Mouse (Mus musculus) heart, embryonic 15.5 days (tissue): ENCODE results near the gene Plgrkt. TPM values are rescaled to one million over a fixed set of nuclear protein-coding genes. Genes with fewer than 3 reads are reported as not detected.
A peak's percentile ranks its signal among the peaks of the same experiment; 100 is the strongest.
"Not testable (repeated sequence)": the region's sequence is repeated elsewhere in the genome, so short reads cannot be mapped to it uniquely, and the experiment has no call there.

Experiments
- ATAC-seq: fragments of 200-750 bp; cut with Nextera tagmentation; replicated peaks from 2 replicates; pipeline ENCODE4 v1.8.0; 2017; ENCODE audit warnings: low read depth, moderate TSS enrichment; ENCODE audit not compliant: insufficient number of reproducible peaks, insufficient read depth, low FRiP score
- H3K27ac ChIP-seq: fragments of 300-500 bp; sonication (generic); 2 replicates; pipeline ENCODE4 v1.5.1; 2015; ENCODE audit warnings: mild to moderate bottlenecking, inconsistent platforms
- H3K27me3 ChIP-seq: fragments of 300-500 bp; sonication (generic); 2 replicates; pipeline ENCODE4 v1.6.1; 2015; ENCODE audit warnings: inconsistent platforms
- H3K36me3 ChIP-seq: fragments of 300-500 bp; sonication (generic); 2 replicates; pipeline ENCODE4 v1.6.1; 2015; ENCODE audit warnings: mild to moderate bottlenecking, inconsistent platforms
- H3K4me1 ChIP-seq: fragments of 300-500 bp; sonication (generic); replicated peaks from 2 replicates; pipeline ENCODE4 v1.6.1; 2015; ENCODE audit warnings: inconsistent platforms
- H3K4me2 ChIP-seq: fragments of 300-500 bp; sonication (generic); 2 replicates; pipeline ENCODE4 v1.6.1; 2015; ENCODE audit warnings: inconsistent platforms, mild to moderate bottlenecking, moderate library complexity
- H3K4me3 ChIP-seq: fragments of 300-500 bp; sonication (generic); 2 replicates; pipeline ENCODE4 v1.5.1; 2015; ENCODE audit warnings: mild to moderate bottlenecking, inconsistent platforms
- H3K9ac ChIP-seq: fragments of 300-500 bp; sonication (generic); 2 replicates; pipeline ENCODE4 v1.6.1; 2015; ENCODE audit warnings: mild to moderate bottlenecking, inconsistent platforms
- H3K9me3 ChIP-seq: fragments of 300-500 bp; sonication (generic); replicated peaks from 2 replicates; pipeline ENCODE4 v1.6.1; 2016; ENCODE audit warnings: inconsistent platforms
- WGBS: fragments of 180-500 bp; shearing (Covaris S2); methylation state at CpG from one replicate; pipeline ENCODE4 v1.1.7; 2015; ENCODE audit warnings: mixed read lengths; 5-methylcytosine and 5-hydroxymethylcytosine counted together
- polyA plus RNA-seq: library from polyadenylated mRNA; unstranded; fragments of >200 nt; fragmentation: Nextera tagmentation; extraction: Ambion mirVana; gene quantifications from 2 replicates; pipeline ENCODE4 v1.2.1, GENCODE M21; 2015

Gene Plgrkt
- 49.2 and 68.9 TPM in 2 replicates for polyA plus RNA-seq

DNA sequence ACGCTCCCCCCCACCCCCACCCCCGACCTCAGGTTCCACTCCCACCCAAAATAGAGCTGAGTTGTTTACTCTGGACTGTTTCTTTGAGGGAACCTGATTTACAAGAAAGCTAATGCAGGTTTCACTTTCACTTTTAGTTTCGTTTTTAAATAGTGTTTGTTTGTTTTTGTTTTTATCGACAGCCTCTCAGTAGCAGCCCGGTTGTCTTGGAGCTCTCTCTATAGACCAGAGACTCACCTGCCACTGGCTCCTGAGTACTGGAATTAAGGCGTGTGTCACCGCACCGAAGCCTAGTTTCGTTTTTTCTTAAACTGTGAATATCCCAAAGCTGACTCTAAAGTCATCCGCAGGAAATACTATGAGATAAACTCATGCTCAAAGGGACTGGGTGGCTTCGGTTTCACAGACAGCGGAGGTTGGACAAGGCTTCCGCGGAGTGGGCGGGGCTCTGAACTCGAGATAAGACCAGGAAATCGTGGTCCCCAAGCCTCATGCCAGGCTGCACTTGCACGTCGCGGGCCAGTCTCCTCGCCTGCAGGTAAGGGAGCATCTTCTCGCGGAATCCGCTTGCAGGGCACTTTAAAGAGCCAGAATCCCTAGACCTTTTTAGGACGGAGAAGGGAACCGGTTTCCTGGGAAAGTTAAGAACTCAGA lies at the start of gene Plgrkt, which contains the start of gene Cd274:
Plgrkt (minus strand) TSS at position 422 of the 654 bp plus-strand sequence.
Cd274 (plus strand) TSS at position 487 of the 654 bp plus-strand sequence.
- WGBS = 2% methylated on average over 26 of the region's 26 CpGs
- peak within 1 kb of the TSS; percentile 52; the same call in 1 of the 2 replicates for H3K27ac ChIP-seq
- no peaks in the 10 kb centered on the region for H3K27me3 ChIP-seq
- peak; percentile 71; the same call in 1 of the 2 replicates for ATAC-seq
- peak within 1 kb of the TSS; percentile 63 for H3K4me3 ChIP-seq
- no peaks in the 10 kb centered on the region for H3K9me3 ChIP-seq
- H3K4me2 ChIP-seq = peak within 1 kb of the TSS; percentile 88
- H3K36me3 ChIP-seq = no peaks in the 10 kb centered on the region
- peak within 1 kb of the TSS; percentile 57 for H3K9ac ChIP-seq
- H3K4me1 ChIP-seq = peaks cover 11% of the 10 kb centered on the region

GRCm38 (mm10) chr19:29416393-29416902 lies 49.3 kb upstream of the Plgrkt start:
- Histone ChIP-seq H3K4me2 (no peak overlapping the region), H3K27ac (no peak overlapping the region), H3K36me3 (no peaks in the 10 kb centered on the region), H3K9ac (no peak overlapping the region), H3K27me3 (no peaks in the 10 kb centered on the region), H3K4me3 (no peak overlapping the region), H3K9me3 (no peaks in the 10 kb centered on the region), H3K4me1 (peaks cover 13% of the 10 kb centered on the region)
- WGBS = 57% methylated on average over 3 of the region's 3 CpGs
- ATAC-seq = no peak

- H3K4me1 ChIP-seq = peaks cover 13% of the 10 kb centered on the region
- H3K27ac ChIP-seq, H3K4me3 ChIP-seq, H3K9ac ChIP-seq, H3K27me3 ChIP-seq, ATAC-seq, H3K9me3 ChIP-seq, H3K36me3 ChIP-seq, H3K4me2 ChIP-seq: not testable (repeated sequence)
Observed at GRCm38 (mm10) chr19:29414917-29415316, 47.7 kb upstream of the Plgrkt start.

GRCm38 (mm10) chr19:29414513-29414912 lies 47.3 kb upstream of the Plgrkt start:
- no peak for ATAC-seq
- H3K4me3 ChIP-seq = no peak overlapping the region
- H3K9ac ChIP-seq = no peak overlapping the region
- no peaks in the 10 kb centered on the region for H3K27me3 ChIP-seq
- H3K36me3 ChIP-seq = no peaks in the 10 kb centered on the region
- H3K27ac ChIP-seq = no peak overlapping the region
- no peaks in the 10 kb centered on the region for H3K9me3 ChIP-seq
- no peak overlapping the region for H3K4me2 ChIP-seq
- peaks cover 13% of the 10 kb centered on the region for H3K4me1 ChIP-seq
- 76% methylated on average over 3 of the region's 3 CpGs for WGBS

GRCm38 (mm10) chr19:29412476-29413420 lies 45.6 kb upstream of the Plgrkt start:
- Histone ChIP-seq H3K4me2 (no peak overlapping the region), H3K4me1 (no peaks in the 10 kb centered on the region), H3K27me3 (no peaks in the 10 kb centered on the region), H3K9me3 (no peaks in the 10 kb centered on the region), H3K27ac (no peak overlapping the region), H3K9ac (no peak overlapping the region), H3K4me3 (no peak overlapping the region), H3K36me3 (no peaks in the 10 kb centered on the region)
- ATAC-seq = no peak
- 68% methylated on average over 6 of the region's 6 CpGs for WGBS

DNA sequence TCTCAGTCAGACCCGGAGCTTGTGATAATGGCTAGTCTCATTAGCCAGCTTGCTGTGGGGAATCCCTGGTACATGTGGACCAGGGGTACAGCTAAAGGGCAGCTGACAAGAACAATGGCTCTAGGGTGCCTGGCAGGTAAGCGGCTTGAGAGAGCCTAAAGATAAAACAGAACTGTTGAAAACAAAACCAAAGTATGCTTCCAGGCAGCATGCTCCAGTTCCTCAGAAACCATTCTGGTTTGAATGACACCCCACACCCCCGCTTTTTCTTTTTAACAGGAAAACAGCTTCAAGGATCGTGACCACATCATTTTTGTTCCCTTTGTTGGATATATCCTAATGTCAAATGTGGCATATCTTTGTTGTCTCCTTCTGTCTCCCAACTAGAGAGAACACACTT lies 43.4 kb upstream of the Plgrkt start, which contains the start of gene Pdcd1lg2:
Pdcd1lg2 (plus strand) TSS at position 301 of the 400 bp plus-strand sequence.
- Histone ChIP-seq H3K4me3 (no peak within 1 kb of the TSS), H3K27me3 (no peaks in the 10 kb centered on the region), H3K36me3 (no peaks in the 10 kb centered on the region), H3K27ac (no peak within 1 kb of the TSS), H3K4me1 (no peaks in the 10 kb centered on the region), H3K9me3 (no peaks in the 10 kb centered on the region), H3K4me2 (no peak within 1 kb of the TSS), H3K9ac (no peak within 1 kb of the TSS)
- ATAC-seq = no peak
- whole genome bisulfite sequencing = 71% methylated on average over 4 of the region's 4 CpGs

- H3K4me2 ChIP-seq = no peak overlapping the region
- 82% methylated on average over 18 of the region's 18 CpGs for WGBS
- no peaks in the 10 kb centered on the region for H3K36me3 ChIP-seq
- H3K27me3 ChIP-seq = no peaks in the 10 kb centered on the region
- 0 out of 2 replicates have a peak, but pooled peaks cover 3% of the 10 kb centered on the region for H3K4me1 ChIP-seq
- H3K4me3 ChIP-seq = no peak overlapping the region
- no peaks in the 10 kb centered on the region for H3K9me3 ChIP-seq
- ATAC-seq = no peak
- no peak overlapping the region for H3K27ac ChIP-seq
- no peak overlapping the region for H3K9ac ChIP-seq
Observed at GRCm38 (mm10) chr19:29406042-29407017, 39.1 kb upstream of the Plgrkt start.

GRCm38 (mm10) chr19:29405388-29405787 lies 38.2 kb upstream of the Plgrkt start:
- no peak overlapping the region for H3K4me3 ChIP-seq
- H3K9ac ChIP-seq = no peak overlapping the region
- 0 out of 2 replicates have a peak, but pooled peaks cover 3% of the 10 kb centered on the region for H3K4me1 ChIP-seq
- 29% methylated on average over 2 of the region's 2 CpGs for WGBS
- no peaks in the 10 kb centered on the region for H3K36me3 ChIP-seq
- no peak overlapping the region for H3K4me2 ChIP-seq
- H3K27me3 ChIP-seq = no peaks in the 10 kb centered on the region
- no peaks in the 10 kb centered on the region for H3K9me3 ChIP-seq
- no peak overlapping the region for H3K27ac ChIP-seq
- no peak for ATAC-seq

- no peaks in the 10 kb centered on the region for H3K36me3 ChIP-seq
- H3K9ac ChIP-seq = no peak overlapping the region
- H3K4me2 ChIP-seq = no peak overlapping the region
- no peak for ATAC-seq
- 82% methylated on average over 4 of the region's 4 CpGs for WGBS
- no peak overlapping the region for H3K4me3 ChIP-seq
- H3K27me3 ChIP-seq = no peaks in the 10 kb centered on the region
- H3K27ac ChIP-seq = no peak overlapping the region
- H3K4me1 ChIP-seq = 0 out of 2 replicates have a peak, but pooled peaks cover 3% of the 10 kb centered on the region
- no peaks in the 10 kb centered on the region for H3K9me3 ChIP-seq
Observed at GRCm38 (mm10) chr19:29403251-29403650, 36.1 kb upstream of the Plgrkt start.

GRCm38 (mm10) chr19:29402621-29403020 lies 35.4 kb upstream of the Plgrkt start:
- no peak overlapping the region for H3K4me2 ChIP-seq
- no peak for ATAC-seq
- no peak overlapping the region for H3K4me3 ChIP-seq
- no peak overlapping the region for H3K9ac ChIP-seq
- H3K9me3 ChIP-seq = no peaks in the 10 kb centered on the region
- 88% methylated on average over 4 of the region's 4 CpGs for WGBS
- no peaks in the 10 kb centered on the region for H3K27me3 ChIP-seq
- no peaks in the 10 kb centered on the region for H3K36me3 ChIP-seq
- H3K4me1 ChIP-seq = 0 out of 2 replicates have a peak, but pooled peaks cover 3% of the 10 kb centered on the region
- H3K27ac ChIP-seq = no peak overlapping the region
